Mouse (Mus musculus) urinary bladder, postnatal 14 days (tissue): ENCODE measurements at regions not wholly inside any gene's neighbourhood (a gene's known extent, or its start where the extent isn't known, plus 50 kb on each side); places are given as distances from the start of the nearest gene placed in this dataset.
A peak's percentile ranks its signal among the peaks of the same experiment; 100 is the strongest.

Source experiments
- DNase-seq: peaks from one replicate; pipeline ENCODE4 v3.0.0; 2021; ENCODE audit warnings: low spot score

- no peak for DNase-seq
Measured at GRCm38 (mm10) chr5:119579806-119580205, 90.7 kb upstream of the Tbx3 start.

GRCm38 (mm10) chr5:119580395-119580794, 90.1 kb upstream of the Tbx3 start:
- DNase-seq, result no peak

- DNase-seq, result no peak
Measured at GRCm38 (mm10) chr5:119580798-119581197, 89.7 kb upstream of the Tbx3 start.

GRCm38 (mm10) chr5:119584389-119584788, 86.1 kb upstream of the Tbx3 start:
- no peak for DNase-seq

- DNase-seq, result no peak
Measured at GRCm38 (mm10) chr5:119584914-119585313, 85.6 kb upstream of the Tbx3 start.

GRCm38 (mm10) chr5:119586391-119587058, 83.9 kb upstream of the Tbx3 start:
- DNase-seq, result no peak

- DNase-seq, result no peak
Measured at GRCm38 (mm10) chr5:119587239-119587811, 83.1 kb upstream of the Tbx3 start.

GRCm38 (mm10) chr5:119588340-119589272, 81.9 kb upstream of the Tbx3 start:
- peak; percentile 12 for DNase-seq

- no peak for DNase-seq
Measured at GRCm38 (mm10) chr5:119591271-119591670, 79.2 kb upstream of the Tbx3 start.

GRCm38 (mm10) chr5:119592891-119593290, 77.6 kb upstream of the Tbx3 start:
- DNase-seq, result no peak

GRCm38 (mm10) chr5:119594541-119594940, 75.9 kb upstream of the Tbx3 start:
- no peak for DNase-seq

GRCm38 (mm10) chr5:119596295-119596993, 74.0 kb upstream of the Tbx3 start:
- DNase-seq, result no peak

- no peak for DNase-seq
Measured at GRCm38 (mm10) chr5:119596994-119597391, 73.5 kb upstream of the Tbx3 start.

GRCm38 (mm10) chr5:119597530-119597929, 72.9 kb upstream of the Tbx3 start:
- no peak for DNase-seq

GRCm38 (mm10) chr5:119598166-119598565, 72.3 kb upstream of the Tbx3 start:
- no peak for DNase-seq

GRCm38 (mm10) chr5:119601390-119601789, 69.1 kb upstream of the Tbx3 start:
- DNase-seq, result no peak

- no peak for DNase-seq
Measured at GRCm38 (mm10) chr5:119602001-119602400, 68.5 kb upstream of the Tbx3 start.

- DNase-seq, result no peak
Measured at GRCm38 (mm10) chr5:119605444-119605843, 65.0 kb upstream of the Tbx3 start.

- DNase-seq, result peak; percentile 52
Measured at GRCm38 (mm10) chr5:119613413-119613812, 57.1 kb upstream of the Tbx3 start.

GRCm38 (mm10) chr5:119613981-119614770, 56.3 kb upstream of the Tbx3 start:
- no peak for DNase-seq

GRCm38 (mm10) chr5:119615681-119616080, 54.8 kb upstream of the Tbx3 start:
- DNase-seq, result no peak
